Mouse (Mus musculus): Measurements from ENCODE around the gene Gm8332.
"Not testable (repeated sequence)": the region's sequence is repeated elsewhere in the genome, so short reads cannot be mapped to it uniquely, and the experiment has no call there.

The Gm8332 gene

DNA sequence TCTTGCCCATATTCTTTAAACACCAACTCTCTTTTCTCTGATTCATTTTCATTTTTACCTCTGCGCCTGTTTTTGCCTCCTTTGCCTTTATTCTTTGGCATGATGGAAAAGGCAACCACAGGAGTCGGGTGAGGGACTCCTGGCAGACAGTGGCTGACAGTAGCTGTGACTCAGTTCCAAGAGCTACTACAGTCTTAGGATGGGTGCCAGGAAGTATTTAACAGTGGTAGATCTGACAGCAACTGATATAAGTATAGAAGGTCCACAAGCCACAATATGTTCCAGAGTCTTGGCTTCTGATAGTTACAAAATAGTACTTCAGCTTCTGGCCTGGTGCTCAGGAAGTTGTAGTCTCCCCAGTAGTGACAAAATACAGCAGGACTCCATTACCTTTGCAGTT lies at the start of gene Gm8332:
Gene Gm8332, minus strand, starts transcription at position 101 of the 400 bp plus-strand sequence.
- DNase-seq, result not testable (repeated sequence)

DNA sequence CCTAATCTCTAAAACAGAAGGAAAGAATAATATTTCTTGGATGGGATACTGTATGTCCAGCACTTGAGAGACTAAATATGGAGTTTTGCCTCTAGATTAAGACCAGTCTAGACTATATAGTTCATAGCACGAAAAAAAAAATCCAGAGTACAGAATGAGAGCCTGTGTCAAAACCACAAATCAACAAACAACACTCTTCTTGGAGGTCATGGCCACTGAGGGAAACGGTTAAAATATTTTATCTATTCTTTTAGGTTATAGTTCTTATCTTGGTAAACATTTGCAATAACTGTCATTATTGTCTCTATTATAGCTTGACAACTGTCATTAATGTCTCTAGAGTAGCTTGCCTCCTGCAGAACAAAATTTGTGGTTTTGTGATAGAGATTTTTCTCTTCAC lies 47.3 kb upstream of the Gm8332 start:
- DNase-seq, result not testable (repeated sequence)

DNA sequence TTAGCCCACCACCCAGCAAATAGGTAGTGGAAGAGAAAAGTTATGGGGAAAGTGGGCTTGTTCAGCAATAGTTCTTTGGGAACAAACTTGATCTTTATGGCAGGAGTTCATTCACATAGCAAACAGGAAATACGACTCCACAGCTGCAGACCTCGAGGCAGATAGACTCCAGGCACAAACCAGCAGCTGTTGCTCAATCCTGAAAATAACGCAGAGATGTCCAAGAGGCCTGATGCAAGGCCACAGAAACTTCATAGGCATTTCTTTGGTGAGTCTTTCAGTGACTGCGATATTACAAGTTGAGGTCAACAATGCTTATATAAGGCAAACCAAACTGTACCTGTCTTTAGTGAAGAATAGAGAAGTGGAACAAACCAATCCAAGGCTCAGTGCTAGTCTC lies 43.2 kb upstream of the Gm8332 start:
- DNase-seq, result not testable (repeated sequence)

DNA sequence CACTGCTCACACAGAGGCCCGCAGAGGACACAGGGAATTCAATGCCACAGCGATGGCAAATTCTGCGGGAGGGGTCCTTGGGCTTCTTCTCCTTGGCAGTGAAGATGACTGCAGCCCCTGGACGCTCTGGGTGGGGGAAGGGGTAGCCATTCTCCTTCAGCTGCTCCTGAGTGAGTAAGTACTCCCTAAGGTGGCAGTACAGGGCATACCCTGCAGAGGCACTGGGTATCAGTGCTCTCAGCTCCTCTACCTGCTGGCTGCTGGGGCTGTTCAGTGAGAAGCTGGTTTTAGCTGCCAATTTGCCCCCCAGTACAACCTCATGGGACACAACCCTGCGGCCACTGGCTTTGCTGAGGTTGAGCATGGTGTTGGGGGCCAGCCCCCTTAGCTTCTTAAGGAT lies 35.3 kb upstream of the Gm8332 start:
- not testable (repeated sequence) for DNase-seq

DNA sequence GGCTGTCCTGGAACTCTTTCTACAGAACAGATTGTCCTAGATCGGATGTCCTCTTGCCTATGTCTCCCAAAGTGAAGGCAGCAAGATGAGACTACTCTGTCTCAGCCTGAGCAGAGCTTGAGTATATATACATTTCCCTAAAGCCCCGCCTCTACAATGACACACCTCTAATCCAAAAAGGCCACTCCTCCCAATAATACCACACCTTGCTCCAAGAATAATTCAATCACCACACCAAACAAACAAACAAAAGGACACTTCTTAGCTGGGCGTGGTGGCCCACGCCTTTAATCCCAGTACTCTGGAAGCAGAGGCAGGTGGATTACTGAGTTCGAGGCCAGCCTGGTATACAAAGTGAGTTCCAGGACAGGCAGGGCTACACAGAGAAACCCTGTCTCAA lies 24.5 kb upstream of the Gm8332 start, which contains the start of gene Gm5662:
Gene Gm5662, minus strand, starts transcription at position 101 of the 400 bp plus-strand sequence.
- DNase-seq, result not testable (repeated sequence)

DNA sequence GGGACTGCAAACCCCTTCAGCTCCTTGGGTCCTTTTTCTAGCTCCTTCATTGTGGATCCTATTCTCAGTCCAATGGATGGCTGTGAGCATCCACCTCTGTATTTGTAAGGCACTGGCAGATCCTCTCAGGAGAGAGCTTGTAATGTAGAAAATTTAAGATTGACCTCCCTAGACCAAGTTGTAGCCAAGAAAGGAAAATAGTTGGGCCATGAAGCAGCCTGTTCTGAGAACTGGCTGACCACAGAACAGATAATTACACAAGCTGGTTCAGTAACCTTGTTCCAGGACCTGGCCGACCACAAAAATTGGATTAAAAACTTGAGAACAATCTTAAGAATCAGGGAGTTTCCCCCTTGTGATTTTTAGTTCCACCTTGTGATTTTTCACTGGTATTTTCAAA lies 7.3 kb upstream of the Gm8332 start:
- DNase-seq, result no peak

DNA sequence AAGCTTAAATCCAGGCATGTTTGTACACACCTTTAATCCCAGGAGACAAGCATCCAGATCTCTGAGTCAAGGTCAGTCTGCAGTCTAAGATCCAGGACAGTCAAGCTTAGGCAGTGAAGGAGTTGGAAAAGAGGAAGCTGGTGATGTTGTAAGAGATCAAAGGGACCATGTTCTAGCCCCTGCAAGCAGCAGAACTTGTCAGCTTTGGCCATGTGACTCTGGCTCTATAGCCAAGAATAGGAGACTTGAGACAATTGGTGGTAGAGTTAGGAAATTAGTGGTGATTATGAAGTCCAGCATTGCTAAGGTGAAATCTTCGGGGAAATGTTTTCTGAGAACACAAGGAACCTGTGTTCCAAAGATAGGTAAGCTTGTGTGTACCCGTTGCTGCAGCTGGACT lies 6.0 kb upstream of the Gm8332 start:
- DNase-seq, result not testable (repeated sequence)

DNA sequence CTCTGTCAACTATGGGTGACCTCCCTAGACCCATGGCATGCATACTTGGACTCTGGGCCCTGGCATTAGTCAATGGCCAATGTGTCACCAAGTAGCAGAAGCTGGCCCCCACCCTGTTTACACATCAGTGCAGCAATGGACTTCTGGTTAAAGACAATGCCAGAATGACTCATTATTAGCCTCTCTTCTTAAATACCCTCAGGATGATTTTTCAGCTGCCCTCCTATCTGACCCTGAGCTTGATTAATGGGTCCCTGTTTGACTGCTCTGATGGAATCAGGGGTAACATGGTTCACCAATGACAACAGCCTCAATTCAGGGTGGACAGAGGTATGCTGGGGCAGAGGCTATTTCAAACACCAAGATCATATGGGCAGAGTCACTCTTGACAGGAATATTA lies 4.1 kb downstream of the Gm8332 start:
- not testable (repeated sequence) for DNase-seq

DNA sequence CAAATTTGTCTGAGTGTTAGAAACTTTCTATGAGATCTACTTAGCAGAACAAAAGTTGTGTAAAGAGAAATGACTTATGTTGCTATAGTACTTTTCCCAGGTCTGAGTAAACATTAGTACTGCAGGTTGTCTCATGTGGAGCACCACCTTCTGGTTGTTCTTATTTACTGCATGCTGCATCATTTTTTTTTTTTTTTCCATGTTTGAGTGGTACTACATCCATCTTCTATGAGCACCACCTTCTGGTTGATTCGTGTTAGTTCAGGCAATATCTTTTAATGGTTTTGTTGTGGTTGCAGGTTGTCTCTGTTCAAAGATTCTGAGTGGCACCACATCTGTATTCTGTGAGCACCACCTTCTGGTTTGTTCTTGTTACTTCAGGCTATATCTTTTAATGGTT lies 7.0 kb downstream of the Gm8332 start:
- DNase-seq, result not testable (repeated sequence)

DNA sequence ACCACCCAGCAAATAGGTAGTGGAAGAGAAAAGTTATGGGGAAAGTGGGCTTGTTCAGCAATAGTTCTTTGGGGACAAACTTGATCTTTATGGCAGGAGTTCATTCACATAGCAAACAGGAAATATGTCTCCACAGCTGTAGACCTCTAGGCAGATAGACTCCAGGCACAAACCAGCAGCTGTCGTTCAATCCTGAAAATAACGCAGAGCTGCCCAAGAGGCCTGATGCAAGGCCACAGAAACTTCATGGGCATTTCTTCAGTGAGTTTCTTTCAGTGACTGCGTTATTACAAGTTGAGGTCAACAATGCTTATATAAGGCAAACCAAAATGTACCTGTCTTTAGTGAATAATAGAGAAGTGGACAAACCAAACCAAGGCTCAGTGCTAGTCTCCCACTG lies 30.5 kb downstream of the Gm8332 start:
- DNase-seq, result no peak

DNA sequence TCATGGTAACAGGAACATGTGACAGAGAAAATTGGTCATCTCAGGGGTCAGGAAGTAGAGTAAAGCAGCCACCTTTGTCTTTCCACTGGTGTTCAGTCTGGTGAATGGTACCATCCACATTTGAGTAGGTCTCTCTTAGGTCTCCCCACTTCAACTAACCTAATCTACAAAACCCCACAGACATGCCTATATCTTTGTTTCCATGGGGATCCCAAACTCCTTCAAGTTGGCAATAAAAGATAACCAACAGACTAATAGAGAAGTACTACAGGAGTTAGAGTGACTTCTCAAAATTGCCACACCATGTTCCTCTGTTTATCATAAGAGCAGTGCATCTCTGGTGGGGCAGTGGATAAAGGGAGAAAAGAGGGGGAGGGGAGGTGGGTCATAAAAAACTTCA lies 31.8 kb downstream of the Gm8332 start:
- not testable (repeated sequence) for DNase-seq

DNA sequence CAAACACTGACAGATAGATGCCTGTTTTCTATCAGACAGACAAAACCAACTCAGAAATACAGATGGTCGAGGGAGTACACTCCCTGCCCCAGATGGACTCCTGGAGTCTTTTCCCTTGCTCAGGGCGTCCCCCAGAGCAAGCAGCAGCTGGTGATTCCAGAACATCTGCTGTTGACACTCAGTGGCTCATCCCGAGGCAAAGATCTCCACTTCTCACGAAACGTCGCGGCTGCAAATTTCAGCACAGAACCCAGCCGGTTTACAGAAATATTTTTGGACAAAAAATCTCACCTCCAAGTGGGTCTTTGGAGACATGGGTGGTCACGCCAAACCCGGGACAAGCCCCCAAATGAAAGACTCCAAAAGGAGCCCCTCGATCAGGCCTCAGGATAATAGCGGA lies 35.3 kb downstream of the Gm8332 start:
- DNase-seq, result no peak

DNA sequence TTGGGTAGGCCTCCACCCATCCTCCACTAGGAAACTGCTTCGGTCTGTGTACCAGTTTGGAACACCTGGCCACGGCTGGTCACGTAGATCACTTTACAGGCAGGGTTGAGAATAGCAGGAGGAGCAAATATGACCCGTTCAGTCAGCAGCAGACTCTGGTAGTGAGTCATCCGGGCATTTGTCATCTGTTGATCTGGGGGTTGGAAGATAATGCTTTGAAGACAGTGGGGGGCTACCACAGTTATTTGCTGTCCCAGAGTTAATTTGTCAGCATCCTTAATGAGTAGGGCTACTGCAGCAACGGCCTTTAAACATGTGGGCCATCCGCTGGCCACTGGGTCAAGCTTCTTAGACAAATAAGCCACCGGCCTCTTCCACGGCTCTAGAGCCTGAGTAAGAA lies 38.4 kb downstream of the Gm8332 start:
- not testable (repeated sequence) for DNase-seq

DNA sequence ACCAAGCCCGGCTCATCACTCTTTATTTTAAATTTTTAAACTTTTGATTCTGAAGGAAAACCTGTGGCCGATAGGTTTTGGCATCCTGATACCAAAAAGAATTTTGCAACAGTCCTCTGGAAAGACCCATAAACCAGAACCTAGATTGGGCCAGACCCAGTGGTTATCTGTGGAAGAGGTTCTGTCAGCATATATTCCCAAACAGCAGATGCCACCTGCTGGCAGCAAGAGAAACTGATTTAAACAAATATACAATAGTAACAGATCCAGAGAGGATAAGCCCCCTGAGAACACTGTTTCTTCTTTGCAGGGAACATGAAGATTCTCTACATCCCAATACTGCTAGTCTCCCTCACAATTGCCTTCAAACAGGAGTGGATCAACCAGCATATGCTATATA lies 47.0 kb downstream of the Gm8332 start:
- no peak for DNase-seq

Measured in B cell, adult 2 months (primary cell).